Mouse (Mus musculus): ENCODE data around the gene Ldb2. TPM values are rescaled to one million over a fixed set of nuclear protein-coding genes. Genes with fewer than 3 reads are reported as not detected.

The Ldb2 gene
- polyA plus RNA-seq, 1 experiment, result 40.3 TPM

DNA sequence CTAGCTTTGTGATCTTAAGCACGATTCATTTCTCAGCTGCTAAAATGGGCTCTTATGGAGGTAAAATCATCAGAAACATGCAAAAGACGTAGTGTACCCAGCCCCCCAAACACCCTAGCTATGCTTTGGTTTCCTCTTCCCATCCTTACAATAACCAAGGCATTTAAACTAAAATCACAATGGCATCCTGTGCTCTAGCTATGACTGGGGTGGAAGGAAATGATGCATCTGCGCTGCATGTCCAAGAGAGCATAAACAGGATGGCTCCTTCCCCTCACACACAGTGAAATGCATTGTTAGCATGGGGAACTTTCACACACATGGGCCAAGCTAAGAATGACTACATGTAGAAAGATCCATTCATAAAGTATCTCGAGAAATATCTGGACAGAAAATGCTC, 40.3 kb downstream of the Ldb2 start:
- TF ChIP-seq POLR2A (IDR thresholded peaks at IDR 0.05; ENCODE audit: borderline replicate concordance, extremely low read depth, insufficient read depth, insufficient read length, poor library complexity, severe bottlenecking), result no peak
- no peak for TF ChIP-seq CTCF (IDR thresholded peaks at IDR 0.05; ENCODE audit: borderline replicate concordance, extremely low read depth, insufficient read depth, insufficient read length)
- DNase-seq (ENCODE audit: low read depth), result peak; percentile 9

DNA sequence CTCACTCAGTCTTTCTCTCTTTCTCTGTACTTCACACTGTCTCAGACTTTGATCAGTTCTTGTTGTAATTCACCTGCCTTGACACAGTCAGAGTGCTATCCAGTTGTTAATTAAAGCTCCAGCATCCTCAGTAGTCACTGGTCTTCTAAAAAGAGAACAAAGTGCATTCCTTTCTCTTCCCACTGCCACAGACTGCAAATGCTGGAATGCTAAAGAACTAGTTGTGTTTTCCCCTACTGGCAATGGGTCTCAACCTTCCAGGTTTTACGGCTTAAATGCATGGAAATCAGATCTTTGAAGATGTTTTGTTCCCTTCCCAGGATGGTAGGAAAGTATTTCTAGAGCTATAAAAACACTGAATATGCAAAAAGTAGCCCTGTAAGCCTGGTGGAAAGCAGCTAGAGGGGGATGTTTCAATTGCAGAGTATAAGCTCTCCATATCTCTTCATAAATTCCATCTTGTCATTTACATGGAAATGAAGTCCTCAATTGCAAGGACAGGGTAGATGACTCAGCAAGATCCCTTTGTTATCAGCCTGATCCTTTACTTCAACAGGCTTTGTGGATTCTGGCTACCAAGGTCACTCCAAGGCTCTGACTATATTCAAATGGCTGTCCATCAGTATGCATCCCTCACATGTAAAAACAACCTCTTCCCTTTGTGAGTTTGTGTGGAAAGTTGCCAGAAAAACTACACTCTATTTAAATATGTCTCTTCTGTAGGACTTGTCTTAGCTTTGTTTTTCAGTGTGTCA, 45.1 kb downstream of the Ldb2 start:
- TF ChIP-seq POLR2A (IDR thresholded peaks at IDR 0.05; ENCODE audit: borderline replicate concordance, extremely low read depth, insufficient read depth, insufficient read length, poor library complexity, severe bottlenecking) (no peak), CTCF (IDR thresholded peaks at IDR 0.05; ENCODE audit: borderline replicate concordance, extremely low read depth, insufficient read depth, insufficient read length) (no peak)
- peak; percentile 31 for DNase-seq (ENCODE audit: low read depth)

DNA sequence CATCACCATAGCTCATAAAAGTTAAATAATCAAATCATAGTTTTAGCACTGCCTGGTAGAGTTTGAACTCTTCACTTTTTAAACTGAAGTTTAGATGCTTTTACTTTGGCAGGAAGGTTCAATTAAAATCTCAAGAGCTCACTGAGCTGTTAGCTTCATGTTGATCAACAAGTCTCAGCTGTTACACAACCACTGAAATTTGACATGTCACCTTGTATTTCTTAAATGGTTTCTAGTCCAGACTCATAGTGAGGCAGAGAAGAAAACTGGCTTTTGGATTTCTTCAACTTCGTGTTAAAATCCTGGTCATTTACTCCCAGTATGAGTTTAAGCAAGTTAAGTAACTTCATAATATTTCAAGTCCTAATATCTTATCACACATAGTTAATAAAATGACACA, 53.8 kb downstream of the Ldb2 start:
- TF ChIP-seq CTCF (IDR thresholded peaks at IDR 0.05; ENCODE audit: borderline replicate concordance, extremely low read depth, insufficient read depth, insufficient read length) (no peak), POLR2A (IDR thresholded peaks at IDR 0.05; ENCODE audit: borderline replicate concordance, extremely low read depth, insufficient read depth, insufficient read length, poor library complexity, severe bottlenecking) (no peak)
- no peak for DNase-seq (ENCODE audit: low read depth)

DNA sequence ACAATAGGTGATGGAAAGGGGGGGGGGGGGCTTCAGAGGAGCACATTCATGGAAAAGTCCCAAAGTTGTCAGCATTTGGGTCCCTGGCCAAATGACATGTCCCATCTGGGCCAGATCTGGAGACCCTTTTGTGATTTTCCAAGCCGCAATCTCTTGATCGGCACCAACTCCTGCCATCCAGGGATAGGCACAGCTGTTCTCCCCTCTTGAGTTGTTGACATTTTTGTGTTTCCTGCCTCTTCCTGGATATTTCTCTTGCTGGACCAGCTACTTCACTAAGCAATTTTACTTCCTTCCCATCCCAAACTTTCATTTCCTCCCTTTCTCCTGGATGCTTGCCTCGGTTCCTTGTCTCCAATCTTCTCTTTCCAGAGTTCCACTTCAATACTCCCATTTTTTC, 63.1 kb downstream of the Ldb2 start:
- no peak for DNase-seq (ENCODE audit: low read depth)
- TF ChIP-seq POLR2A (IDR thresholded peaks at IDR 0.05; ENCODE audit: borderline replicate concordance, extremely low read depth, insufficient read depth, insufficient read length, poor library complexity, severe bottlenecking), result no peak

DNA sequence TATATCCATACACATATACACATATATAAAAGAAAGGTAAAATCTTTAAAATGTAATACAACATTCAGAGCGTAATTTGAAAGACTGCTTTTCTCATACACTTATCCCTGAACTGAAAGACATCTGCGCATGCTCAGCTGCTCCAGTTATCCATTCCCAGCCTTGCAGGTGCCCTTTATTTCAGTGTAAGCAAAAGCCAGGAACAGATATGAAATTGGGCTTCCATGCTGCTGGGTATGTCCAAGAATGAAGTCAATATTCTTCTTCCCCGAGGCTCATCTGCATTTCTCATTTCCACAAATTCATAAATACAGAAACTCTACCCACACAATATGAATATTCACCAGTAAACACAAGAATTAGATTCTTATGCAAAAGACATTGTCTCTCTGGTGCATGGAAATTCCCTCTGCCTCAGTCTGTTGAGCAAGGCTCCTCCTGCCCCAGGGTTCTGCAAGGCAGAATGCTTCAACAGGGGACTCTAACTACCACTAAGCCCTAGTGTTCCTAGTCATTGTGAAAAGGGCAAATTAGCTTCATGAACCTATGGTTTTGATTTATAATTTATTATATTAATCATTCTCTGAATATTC, 65.3 kb downstream of the Ldb2 start:
- TF ChIP-seq POLR2A (IDR thresholded peaks at IDR 0.05; ENCODE audit: borderline replicate concordance, extremely low read depth, insufficient read depth, insufficient read length, poor library complexity, severe bottlenecking), result no peak
- no peak for DNase-seq (ENCODE audit: low read depth)

DNA sequence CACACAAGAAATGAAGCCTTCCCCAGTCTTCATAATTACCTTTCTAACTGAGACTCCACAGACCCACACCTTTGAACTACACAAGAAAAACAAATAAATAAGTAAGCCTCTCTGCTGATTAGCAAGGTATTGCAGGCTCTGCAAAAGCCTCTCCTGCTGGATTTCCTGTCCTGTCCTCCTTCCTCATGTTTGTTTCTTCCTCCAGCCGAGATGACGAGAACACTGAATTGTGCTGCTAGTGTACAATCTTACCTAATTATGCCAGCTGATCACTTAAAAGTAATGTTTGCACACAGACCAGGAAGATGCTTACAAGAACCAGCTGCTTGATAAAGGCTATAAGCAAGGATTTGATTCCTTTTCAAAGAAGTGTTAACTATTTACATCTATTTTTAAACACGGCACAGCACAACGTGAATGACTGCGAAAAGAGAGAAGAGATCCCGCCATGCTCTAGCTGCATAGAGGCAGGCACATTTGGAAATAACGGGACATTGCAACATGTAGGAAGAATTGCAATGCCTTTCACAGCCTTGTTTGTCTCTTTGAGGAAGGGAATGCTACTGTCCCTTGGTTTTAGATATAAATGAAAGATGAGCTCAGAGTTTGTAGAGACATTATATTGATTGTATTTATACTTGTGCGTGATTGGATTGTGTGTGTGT, 69.7 kb downstream of the Ldb2 start:
- TF ChIP-seq CTCF (IDR thresholded peaks at IDR 0.05; ENCODE audit: borderline replicate concordance, extremely low read depth, insufficient read depth, insufficient read length), result no peak
- no peak for TF ChIP-seq POLR2A (IDR thresholded peaks at IDR 0.05; ENCODE audit: borderline replicate concordance, extremely low read depth, insufficient read depth, insufficient read length, poor library complexity, severe bottlenecking)
- DNase-seq (ENCODE audit: low read depth), result no peak

DNA sequence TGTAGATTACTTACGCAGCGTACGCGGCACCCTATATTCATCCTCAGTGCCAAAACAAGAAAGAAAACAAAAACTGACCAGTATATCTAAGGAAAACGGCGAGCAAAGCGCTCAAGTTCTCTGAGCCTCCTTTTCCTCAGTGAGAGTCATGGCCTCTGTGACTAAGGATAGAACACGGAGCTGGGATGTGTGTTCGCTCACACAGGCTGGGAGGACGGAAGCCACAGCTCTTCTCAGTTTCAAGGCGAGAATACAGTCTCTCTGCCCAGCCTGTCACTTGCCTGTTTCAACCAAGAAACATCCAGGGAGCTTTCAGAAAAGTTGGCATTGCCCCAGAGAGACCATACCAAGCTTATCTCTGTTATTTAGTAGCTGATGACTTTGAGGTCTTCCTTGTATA, 71.5 kb downstream of the Ldb2 start:
- TF ChIP-seq POLR2A (IDR thresholded peaks at IDR 0.05; ENCODE audit: borderline replicate concordance, extremely low read depth, insufficient read depth, insufficient read length, poor library complexity, severe bottlenecking), result no peak
- TF ChIP-seq CTCF (IDR thresholded peaks at IDR 0.05; ENCODE audit: borderline replicate concordance, extremely low read depth, insufficient read depth, insufficient read length), result no peak
- DNase-seq (ENCODE audit: low read depth), result no peak

DNA sequence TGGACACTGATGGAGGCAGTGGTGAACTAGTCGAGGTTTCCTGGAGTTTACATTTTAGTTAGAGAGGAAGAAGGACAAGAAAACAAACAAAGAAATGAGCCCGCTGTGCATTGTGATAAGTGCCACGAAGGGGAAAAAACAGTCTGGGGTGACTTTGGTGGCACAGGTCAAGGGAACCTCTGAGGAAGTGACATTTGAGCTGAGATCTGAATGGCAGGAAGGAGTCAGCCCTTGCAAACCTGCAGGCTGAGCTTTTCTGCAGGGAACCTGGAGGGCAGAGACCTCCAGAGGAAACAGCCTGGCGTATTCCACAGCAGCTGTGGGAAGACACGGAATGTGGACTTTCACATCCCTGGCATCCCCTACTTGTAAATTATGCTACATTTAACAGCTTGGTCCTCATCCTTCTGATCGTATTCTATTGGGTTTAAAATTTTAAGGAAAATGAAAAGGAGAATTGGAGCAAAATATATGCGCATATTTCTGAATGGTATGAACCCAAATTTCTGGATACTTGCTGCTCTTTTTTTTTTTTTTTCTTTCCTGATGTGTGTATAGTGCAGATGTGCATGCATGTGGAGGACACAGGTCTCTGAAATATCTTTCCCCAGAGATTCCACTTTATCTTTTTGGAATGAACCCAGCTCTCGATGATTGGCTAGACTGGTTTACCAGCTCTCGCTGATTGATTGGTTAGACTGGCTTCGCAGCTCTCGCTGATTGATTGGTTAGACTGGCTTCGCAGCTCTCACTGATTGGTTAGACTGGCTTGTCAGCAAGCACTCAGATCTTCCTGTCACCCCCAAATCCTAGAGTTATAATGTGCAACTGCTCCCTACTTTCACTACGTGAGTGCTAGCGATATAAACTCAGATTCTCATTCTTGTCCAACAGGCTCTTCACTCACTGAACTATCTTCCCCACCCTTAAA, 72.7 kb downstream of the Ldb2 start:
- TF ChIP-seq POLR2A (IDR thresholded peaks at IDR 0.05; ENCODE audit: borderline replicate concordance, extremely low read depth, insufficient read depth, insufficient read length, poor library complexity, severe bottlenecking) (no peak), CTCF (IDR thresholded peaks at IDR 0.05; ENCODE audit: borderline replicate concordance, extremely low read depth, insufficient read depth, insufficient read length) (no peak)
- peak; percentile 66 for DNase-seq (ENCODE audit: low read depth)

DNA sequence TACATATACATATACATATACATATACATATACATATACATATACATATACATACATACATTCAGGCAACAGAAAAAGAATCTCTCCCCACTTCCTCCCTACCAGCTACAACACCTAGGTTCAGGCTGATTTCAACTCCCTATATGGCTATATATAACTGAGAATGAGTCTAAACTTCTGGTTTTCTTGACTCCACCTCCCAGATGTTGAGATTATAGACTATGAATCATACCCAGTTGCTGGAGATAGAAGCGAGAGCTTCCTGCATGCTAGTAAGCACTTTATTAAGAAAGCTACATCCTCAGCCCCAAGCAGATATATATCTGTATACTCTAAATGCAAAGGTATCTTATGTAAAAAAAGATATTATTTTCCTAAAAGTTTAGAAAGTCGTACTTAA, 74.0 kb downstream of the Ldb2 start:
- no peak for DNase-seq (ENCODE audit: low read depth)
- TF ChIP-seq POLR2A (IDR thresholded peaks at IDR 0.05; ENCODE audit: borderline replicate concordance, extremely low read depth, insufficient read depth, insufficient read length, poor library complexity, severe bottlenecking), result no peak
- TF ChIP-seq CTCF (IDR thresholded peaks at IDR 0.05; ENCODE audit: borderline replicate concordance, extremely low read depth, insufficient read depth, insufficient read length), result no peak

DNA sequence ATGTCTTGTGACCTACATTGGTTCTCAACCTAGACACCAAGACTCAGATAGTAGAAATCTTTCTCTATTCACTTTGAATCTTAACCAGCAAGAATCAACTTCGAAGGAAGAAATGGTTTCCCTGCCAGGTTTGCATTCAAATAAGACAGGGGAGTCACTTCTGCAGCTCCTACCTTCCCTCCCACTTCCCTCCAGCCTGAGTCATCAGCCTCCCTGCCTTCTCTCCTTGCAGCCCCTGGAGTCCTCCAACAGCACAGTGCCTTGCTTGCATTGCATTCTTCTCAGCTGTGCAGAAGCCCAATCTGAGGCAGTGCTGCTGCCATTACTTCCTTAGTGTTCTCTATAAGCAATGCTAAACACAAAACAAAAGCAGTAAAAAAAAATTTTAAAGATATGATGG, 79.6 kb downstream of the Ldb2 start:
- TF ChIP-seq POLR2A (IDR thresholded peaks at IDR 0.05; ENCODE audit: borderline replicate concordance, extremely low read depth, insufficient read depth, insufficient read length, poor library complexity, severe bottlenecking) (no peak), CTCF (IDR thresholded peaks at IDR 0.05; ENCODE audit: borderline replicate concordance, extremely low read depth, insufficient read depth, insufficient read length) (no peak)
- no peak for DNase-seq (ENCODE audit: low read depth)

DNA sequence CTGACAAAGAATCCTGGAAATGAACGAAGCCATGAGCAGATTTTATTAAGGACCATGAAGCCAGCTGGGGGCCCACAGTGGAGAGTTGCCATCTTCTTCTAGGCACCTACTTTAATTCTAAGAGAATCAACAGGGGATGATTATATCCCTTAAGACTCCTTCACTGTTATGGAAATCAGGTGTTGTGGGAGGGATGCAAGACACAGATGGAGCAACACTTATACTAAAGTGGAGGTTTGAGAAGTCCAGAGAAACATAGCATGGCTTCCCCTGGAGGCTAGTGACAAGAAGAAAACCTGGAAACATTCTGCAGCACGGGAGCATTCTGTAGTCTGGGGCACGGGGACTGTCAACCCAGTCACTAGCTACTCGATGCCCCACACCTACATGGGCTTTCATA, 85.0 kb downstream of the Ldb2 start:
- no peak for TF ChIP-seq CTCF (IDR thresholded peaks at IDR 0.05; ENCODE audit: borderline replicate concordance, extremely low read depth, insufficient read depth, insufficient read length)
- no peak for TF ChIP-seq POLR2A (IDR thresholded peaks at IDR 0.05; ENCODE audit: borderline replicate concordance, extremely low read depth, insufficient read depth, insufficient read length, poor library complexity, severe bottlenecking)
- no peak for DNase-seq (ENCODE audit: low read depth)

Data from brain, embryonic 14.5 days (tissue).